28 mouse cellular contexts compared by ENCODE assay signal in genomic region chr8:117116534-117116933, GRCm38 (mm10). TPM values are rescaled to one million over a fixed set of nuclear protein-coding genes. Genes with fewer than 3 reads are reported as not detected.
DNase-seq lines count a peak whose midpoint lies in the region; ATAC-seq and TF ChIP-seq lines count a peak whose summit lies in the region.
"Had no signal": no experiment of that assay in that cellular context is flagged by ENCODE, and none has a peak within 500 bp of the region (broad histone marks: within the 10 kb centered on the region; RNA-seq: fewer than 3 reads in every experiment).

No protein-coding gene starts in this region.

- ATAC-seq in cerebellum, adult (ENCODE audit: insufficient number of reproducible peaks, low FRiP score, low TSS enrichment), result peak; percentile 42; the same call in 1 of the 2 replicates
- ATAC-seq in liver, embryonic 12.5 days, result no peak
- no peak for ATAC-seq in liver, embryonic 11.5 days (replicated peaks; ENCODE audit: low FRiP score)
- ATAC-seq in intestine, postnatal 0 days, result peak; percentile 68
- no peak for ATAC-seq in stomach, postnatal 0 days (ENCODE audit: low FRiP score, low TSS enrichment)
- ATAC-seq: forebrain, postnatal 0 days; inflammation-experienced regulatory T-cells, adult 6 months had no signal

- no peak for DNase-seq in cerebellum, adult 9-10 months
- DNase-seq in liver, embryonic 11.5 days (ENCODE audit: low spot score), result no peak
- no peak for DNase-seq in stomach, postnatal 0 days (ENCODE audit: low spot score)
- DNase-seq in T-cell, adult 2 months (ENCODE audit: low spot score), result no peak
- no peak for DNase-seq in urinary bladder, postnatal 25 days (ENCODE audit: low spot score)
- DNase-seq: forebrain, postnatal 0 days; layer of hippocampus, postnatal 36 days; right cerebral cortex, postnatal 25 days; spleen, adult 18-20 months; thymus, adult 18-20 months; thymus, postnatal 25 days had no signal

- WGBS in liver, embryonic 12.5 days (ENCODE audit: insufficient replicate concordance), result 61% methylated on average over 7 of the region's 7 CpGs
- 61% methylated on average over 7 of the region's 7 CpGs for WGBS in liver, embryonic 11.5 days
- 40% methylated on average over 7 of the region's 7 CpGs for WGBS in intestine, postnatal 0 days
- 46% methylated on average over 7 of the region's 7 CpGs for WGBS in stomach, postnatal 0 days

- H3K27me3 ChIP-seq in liver, embryonic 12.5 days (replicated peaks), result no peaks in the 10 kb centered on the region
- no peaks in the 10 kb centered on the region for H3K27me3 ChIP-seq in liver, embryonic 11.5 days (replicated peaks; ENCODE audit: control insufficient read depth, insufficient read depth, low read length)
- no peaks in the 10 kb centered on the region for H3K27me3 ChIP-seq in intestine, postnatal 0 days (replicated peaks; ENCODE audit: control insufficient read depth, insufficient read depth, low read length)
- H3K27me3 ChIP-seq in stomach, postnatal 0 days (ENCODE audit: control insufficient read depth, insufficient read depth, low read length), result no peaks in the 10 kb centered on the region
- H3K27me3 ChIP-seq: CH12.LX; heart, embryonic 12.5 days; limb, embryonic 15.5 days; liver, embryonic 15.5 days had no signal

- TF ChIP-seq EP300 in stomach, postnatal 0 days (optimal IDR thresholded peaks at IDR 0.05), result no peak

- TF ChIP-seq CTCF in intestine, postnatal 0 days (IDR thresholded peaks at IDR 0.05; ENCODE audit: low read depth), result no peak
- no peak for TF ChIP-seq CTCF in stomach, postnatal 0 days (IDR thresholded peaks at IDR 0.05; ENCODE audit: low read depth)

- H3K4me1 ChIP-seq in liver, embryonic 12.5 days, result peaks cover 35% of the 10 kb centered on the region
- H3K4me1 ChIP-seq in liver, embryonic 11.5 days (replicated peaks; ENCODE audit: control insufficient read depth, insufficient read depth, low read length), result peaks cover 15% of the 10 kb centered on the region
- no peaks in the 10 kb centered on the region; the same call in 1 of the 2 replicates for H3K4me1 ChIP-seq in intestine, postnatal 0 days (replicated peaks; ENCODE audit: control insufficient read depth, insufficient read depth, low read length)
- no peaks in the 10 kb centered on the region for H3K4me1 ChIP-seq in stomach, postnatal 0 days (replicated peaks; ENCODE audit: control insufficient read depth, insufficient read depth)

- H3K4me3 ChIP-seq in liver, embryonic 12.5 days, result no peak overlapping the region
- H3K4me3 ChIP-seq in liver, embryonic 11.5 days (ENCODE audit: low read depth, low read length), result no peak overlapping the region
- no peak overlapping the region for H3K4me3 ChIP-seq in intestine, postnatal 0 days (ENCODE audit: low read depth, low read length)
- no peak overlapping the region for H3K4me3 ChIP-seq in stomach, postnatal 0 days (ENCODE audit: low read depth, low read length)
- H3K4me3 ChIP-seq: heart, embryonic 12.5 days; limb, embryonic 15.5 days; liver, embryonic 15.5 days had no signal

- H3K9me3 ChIP-seq in liver, embryonic 12.5 days (replicated peaks), result no peaks in the 10 kb centered on the region
- H3K9me3 ChIP-seq in liver, embryonic 11.5 days (ENCODE audit: control insufficient read depth, low read length), result no peaks in the 10 kb centered on the region
- no peaks in the 10 kb centered on the region for H3K9me3 ChIP-seq in intestine, postnatal 0 days (ENCODE audit: control insufficient read depth)
- H3K9me3 ChIP-seq in stomach, postnatal 0 days (ENCODE audit: control insufficient read depth, low read length), result no peaks in the 10 kb centered on the region
- H3K9me3 ChIP-seq: heart, embryonic 12.5 days; limb, embryonic 15.5 days; liver, embryonic 15.5 days had no signal

- H3K36me3 ChIP-seq in liver, embryonic 12.5 days, result 0 out of 2 replicates have a peak, but pooled peaks cover 3% of the 10 kb centered on the region
- H3K36me3 ChIP-seq in liver, embryonic 11.5 days (ENCODE audit: control insufficient read depth, insufficient read depth, low read length), result no peaks in the 10 kb centered on the region
- H3K36me3 ChIP-seq in intestine, postnatal 0 days (ENCODE audit: control insufficient read depth, insufficient read depth), result no peaks in the 10 kb centered on the region
- H3K36me3 ChIP-seq in stomach, postnatal 0 days (ENCODE audit: control insufficient read depth, insufficient read depth, low read length), result no peaks in the 10 kb centered on the region
- H3K36me3 ChIP-seq: heart, embryonic 12.5 days; limb, embryonic 15.5 days; liver, embryonic 15.5 days had no signal

- no peak overlapping the region for H3K4me2 ChIP-seq in liver, embryonic 12.5 days
- no peak overlapping the region for H3K4me2 ChIP-seq in liver, embryonic 11.5 days
- H3K4me2 ChIP-seq in intestine, postnatal 0 days (replicated peaks; ENCODE audit: low read depth), result peak overlapping the region; percentile 50
- H3K4me2 ChIP-seq in stomach, postnatal 0 days (replicated peaks; ENCODE audit: low read depth), result no peak overlapping the region
- H3K4me2 ChIP-seq: midbrain, embryonic 11.5 days had no signal

- H3K27ac ChIP-seq in liver, embryonic 12.5 days, result peak overlapping the region; percentile 17; the same call in 1 of the 2 replicates
- no peak overlapping the region for H3K27ac ChIP-seq in liver, embryonic 11.5 days (ENCODE audit: low read depth, low read length)
- peak overlapping the region; percentile 92 for H3K27ac ChIP-seq in intestine, postnatal 0 days (ENCODE audit: low read depth, low read length)
- H3K27ac ChIP-seq in stomach, postnatal 0 days (replicated peaks), result peak overlapping the region; percentile 87
- H3K27ac ChIP-seq: hindbrain, embryonic 14.5 days; liver, embryonic 15.5 days had no signal

- H3K9ac ChIP-seq in liver, embryonic 12.5 days, result no peak overlapping the region
- no peak overlapping the region for H3K9ac ChIP-seq in liver, embryonic 11.5 days (ENCODE audit: low read depth, low read length)
- H3K9ac ChIP-seq in intestine, postnatal 0 days (ENCODE audit: low read depth, low read length), result no peak overlapping the region
- H3K9ac ChIP-seq in stomach, postnatal 0 days (ENCODE audit: low read length), result no peak overlapping the region
- H3K9ac ChIP-seq: forebrain, postnatal 0 days; heart, embryonic 12.5 days; hindbrain, embryonic 14.5 days; limb, embryonic 15.5 days; liver, embryonic 15.5 days; lung, embryonic 14.5 days had no signal

RNA-seq across cellular contexts. Expression of gene Bco1, which starts 20.9 kb away (rescaled TPM):
- 10.3 and 10.8 TPM in 2 replicates for polyA plus RNA-seq in liver, embryonic 12.5 days (2016; fragmentation: Nextera tagmentation; extraction: Ambion mirVana)
- polyA plus RNA-seq in liver, embryonic 11.5 days (2014; fragmentation: Nextera tagmentation; extraction: Ambion mirVana), result 11.3 and 11.9 TPM in 2 replicates
- 0.52 and 0.55 TPM in 2 replicates for polyA plus RNA-seq in intestine, postnatal 0 days (2015; fragmentation: Nextera tagmentation; extraction: Ambion mirVana)
- 0.49 and 0.53 TPM in 2 replicates for polyA plus RNA-seq in stomach, postnatal 0 days (2015; fragmentation: Nextera tagmentation; extraction: Ambion mirVana)
- polyA plus RNA-seq: C2C12; forebrain, embryonic 11.5 days; heart, postnatal 0 days; inflammation-experienced regulatory T-cells, adult 6 months had no signal

RNA-seq across cellular contexts. Expression of gene Pkd1l2, which starts 34.3 kb away (rescaled TPM):
- 0.01 and 0.02 TPM in 2 replicates for polyA plus RNA-seq in liver, embryonic 12.5 days (2016; fragmentation: Nextera tagmentation; extraction: Ambion mirVana)
- polyA plus RNA-seq in liver, embryonic 11.5 days (2014; fragmentation: Nextera tagmentation; extraction: Ambion mirVana), result 0.03 and 0.16 TPM in 2 replicates
- 0.12 and 0.33 TPM in 2 replicates for polyA plus RNA-seq in intestine, postnatal 0 days (2015; fragmentation: Nextera tagmentation; extraction: Ambion mirVana)
- 0.08 TPM in 1 of 2 replicates, not detected in the other for polyA plus RNA-seq in stomach, postnatal 0 days (2015; fragmentation: Nextera tagmentation; extraction: Ambion mirVana)
- polyA plus RNA-seq: C2C12; embryonic facial prominence, embryonic 11.5 days; forebrain, embryonic 11.5 days; liver, embryonic 15.5 days; lung, embryonic 14.5 days; midbrain, embryonic 11.5 days; midbrain, embryonic 16.5 days; neural tube, embryonic 11.5 days had no signal

RNA-seq across cellular contexts. Expression of gene Gan, which starts 41.4 kb away (rescaled TPM):
- 1.9 and 2.1 TPM in 2 replicates for polyA plus RNA-seq in liver, embryonic 12.5 days (2016; fragmentation: Nextera tagmentation; extraction: Ambion mirVana)
- polyA plus RNA-seq in liver, embryonic 11.5 days (2014; fragmentation: Nextera tagmentation; extraction: Ambion mirVana), result 2.0 and 2.1 TPM in 2 replicates
- polyA plus RNA-seq in intestine, postnatal 0 days (2015; fragmentation: Nextera tagmentation; extraction: Ambion mirVana), result 1.1 and 1.4 TPM in 2 replicates
- polyA plus RNA-seq in stomach, postnatal 0 days (2015; fragmentation: Nextera tagmentation; extraction: Ambion mirVana), result 1.5 and 2.4 TPM in 2 replicates

Comparison
In these comparisons a context has a peak if more than half of its experiments do, and no peak if none do; other contexts are left out.
1. ATAC-seq: peak in cerebellum, adult (single experiment) and intestine, postnatal 0 days (single experiment); none in liver, embryonic 12.5 days (single experiment), liver, embryonic 11.5 days (single experiment) and stomach, postnatal 0 days (single experiment).